Mouse (Mus musculus) liver, adult 10 weeks (tissue): ENCODE data around the gene Chrm4. TPM values are rescaled to one million over a fixed set of nuclear protein-coding genes. Genes with fewer than 3 reads are reported as not detected.

Experiments used
- polyA plus RNA-seq: library from polyadenylated mRNA; stranded (reverse); fragments of 350-450 nt; fragmentation: Illumina TruSeq; extraction: RNeasy Lipid Tissue Mini Kit (QIAGEN cat#74804); gene quantifications from one replicate; pipeline ENCODE4 v1.2.3, GENCODE M21; 2014; ENCODE audit warnings: low read depth, low replicate concordance

The Chrm4 gene
- polyA plus RNA-seq: not detected

DNA sequence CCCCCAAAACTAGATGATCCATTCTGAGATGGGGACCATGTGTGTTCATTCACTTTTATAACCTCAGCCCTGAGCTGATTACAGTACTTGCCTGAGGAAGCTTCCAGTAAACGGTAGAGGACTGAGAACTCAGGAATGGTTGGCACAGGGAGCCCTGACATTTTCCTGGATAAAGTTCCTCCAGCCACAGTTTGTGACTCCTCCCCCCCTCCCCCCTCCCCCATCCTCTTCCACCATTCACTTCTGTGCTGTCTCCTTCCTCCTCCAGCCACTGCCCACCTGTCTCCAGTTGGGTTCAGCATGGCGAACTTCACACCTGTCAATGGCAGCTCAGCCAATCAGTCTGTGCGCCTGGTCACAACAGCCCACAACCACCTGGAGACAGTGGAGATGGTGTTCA lies at the start of gene Chrm4:
TSS of gene Chrm4 (plus strand) at position 301 of the 400 bp plus-strand sequence.

DNA sequence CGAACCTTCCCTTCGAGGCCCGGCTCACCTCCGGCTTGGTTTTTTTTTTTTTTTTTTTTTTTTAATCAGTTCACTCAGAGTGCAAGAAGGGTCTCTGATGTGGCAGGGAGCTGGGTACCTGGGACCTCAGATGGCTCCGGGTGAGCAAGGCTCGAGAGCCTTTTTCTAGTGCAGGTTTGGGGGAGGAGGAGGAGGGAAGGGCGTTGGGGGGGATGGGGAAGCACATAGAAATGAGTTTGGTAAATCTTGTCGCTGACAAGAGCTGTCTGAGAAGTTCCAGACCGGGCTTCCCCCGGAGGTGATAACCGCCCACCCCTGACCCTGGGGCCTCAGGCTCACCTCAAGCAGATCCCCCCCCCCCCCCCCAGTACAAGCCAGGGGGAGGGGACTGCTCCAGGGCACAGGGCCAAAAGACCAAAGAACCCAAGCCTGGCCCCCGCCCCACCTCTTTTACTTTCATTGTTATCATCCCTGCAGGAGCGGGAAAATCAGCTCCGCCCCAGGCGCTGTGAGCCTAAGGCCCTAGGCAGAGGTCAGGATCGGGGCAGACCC lies 5.2 kb downstream of the Chrm4 start, which contains the start of gene Mdk:
TSS of gene Mdk (minus strand) at position 138 of the 552 bp plus-strand sequence.

DNA sequence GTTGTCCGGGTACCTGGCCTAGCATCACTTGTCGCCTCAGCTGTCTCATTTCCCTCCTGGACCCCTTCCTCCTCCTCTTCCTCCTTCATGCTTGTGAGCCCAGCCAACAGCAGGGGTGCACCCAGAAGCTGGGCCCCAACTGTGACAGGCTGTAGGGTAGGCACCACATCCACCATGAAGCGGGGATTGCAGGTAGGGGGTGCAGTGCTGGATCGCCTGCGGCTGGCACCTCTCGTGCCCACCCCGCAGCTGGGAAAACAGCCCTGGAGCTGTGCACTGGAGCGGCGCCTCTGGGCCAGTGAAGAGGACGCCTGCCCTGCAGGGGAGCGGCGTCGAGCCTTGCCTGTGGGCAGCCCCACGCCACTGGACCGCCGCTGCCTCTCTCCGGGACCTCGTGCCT lies 18.4 kb downstream of the Chrm4 start, which contains the start of gene Gm9821:
TSS of gene Gm9821 (plus strand) at position 221 of the 400 bp plus-strand sequence.

DNA sequence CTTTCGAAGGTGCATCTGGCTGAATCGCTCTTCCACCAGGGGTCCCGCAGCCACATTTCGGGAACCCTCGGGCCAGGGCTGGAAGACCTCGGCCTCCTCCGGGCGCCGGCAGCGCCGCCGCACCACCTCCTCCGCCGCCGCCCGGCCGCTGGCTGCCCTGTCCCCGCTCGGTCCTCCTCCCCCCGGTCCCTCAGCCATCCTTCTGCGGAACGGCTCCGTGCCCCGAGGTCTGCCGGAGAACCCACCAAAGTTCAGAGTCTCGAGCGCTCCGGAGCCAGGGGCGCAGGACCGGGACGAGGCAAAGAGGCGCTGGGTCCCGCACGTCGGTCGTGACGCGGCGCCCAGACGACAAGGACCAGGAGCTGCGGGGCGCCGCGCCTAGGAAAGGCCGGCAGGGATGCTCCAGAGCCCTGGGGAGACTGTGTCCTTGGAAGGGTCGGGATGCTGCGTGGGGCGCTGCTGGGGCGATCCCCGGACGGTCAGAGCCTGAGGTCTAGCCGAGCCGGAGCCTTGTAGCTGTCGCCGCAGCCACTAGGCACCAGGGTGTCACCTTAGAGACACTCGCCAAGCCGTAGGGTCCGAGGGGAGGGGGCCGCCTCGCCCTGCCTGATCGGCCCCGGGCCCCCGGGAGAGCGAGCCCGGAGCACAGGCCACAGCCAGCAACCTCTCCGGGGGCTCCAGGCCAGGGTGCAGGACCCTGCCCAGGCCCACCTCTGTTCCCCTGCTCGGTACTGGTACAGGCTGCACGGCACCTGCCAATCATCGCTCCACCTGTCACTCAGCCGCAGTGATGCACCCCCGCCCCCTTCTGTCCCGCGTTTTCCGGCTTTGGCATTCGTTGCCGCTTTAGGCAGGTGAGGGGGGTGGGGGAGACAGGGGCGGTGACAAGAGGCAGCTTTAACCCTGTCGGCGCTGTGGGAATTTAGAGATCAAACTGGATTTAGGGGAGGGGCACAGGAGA lies 48.8 kb downstream of the Chrm4 start, which contains the start of gene Dgkz:
TSS of gene Dgkz (minus strand) at position 284 of the 961 bp plus-strand sequence.

Other genes with a start within 250 kb of the Chrm4 start
- 14.6 TPM for gene Atg13, start 216.7 kb upstream of the Chrm4 start, polyA plus RNA-seq
- gene Harbi1, start 216.4 kb upstream of the Chrm4 start, polyA plus RNA-seq: 19.9 TPM
- gene Ambra1, start 197.1 kb upstream of the Chrm4 start, polyA plus RNA-seq: 2.9 TPM
- not detected for gene Mdk, start 5.0 kb downstream of the Chrm4 start, polyA plus RNA-seq
- gene Gm9821, start 18.5 kb downstream of the Chrm4 start, polyA plus RNA-seq: not detected
- 2.0 TPM for gene Dgkz, start 48.6 kb downstream of the Chrm4 start, polyA plus RNA-seq
- gene Creb3l1, start 97.3 kb downstream of the Chrm4 start, polyA plus RNA-seq: 0.53 TPM
- gene Phf21a, start 165.9 kb downstream of the Chrm4 start, polyA plus RNA-seq: 14.7 TPM